Mouse (Mus musculus): ENCODE results near the gene Sco1.
"Not testable (repeated sequence)": the region's sequence is repeated elsewhere in the genome, so short reads cannot be mapped to it uniquely, and the experiment has no call there.

The Sco1 gene

GRCm38 (mm10) chr11:67052321-67052952 lies at the start of gene Sco1, which contains the start of gene Adprm:
Sco1 (plus strand) TSS chr11:67052670.
Adprm (minus strand) TSS chr11:67052594.
- DNase-seq (ENCODE audit: extremely low spot score, low read depth, low spot score) = peak; percentile 20

- DNase-seq (ENCODE audit: extremely low spot score, low read depth, low spot score) = no peak
These were observed 49.6 kb upstream of the Sco1 start for GRCm38 (mm10) chr11:67002911-67003310.

- no peak for DNase-seq (ENCODE audit: extremely low spot score, low read depth, low spot score)
These were observed 44.5 kb upstream of the Sco1 start for GRCm38 (mm10) chr11:67007961-67008360.

- no peak for DNase-seq (ENCODE audit: extremely low spot score, low read depth, low spot score)
These were observed 43.9 kb upstream of the Sco1 start for GRCm38 (mm10) chr11:67008528-67008927.

- DNase-seq (ENCODE audit: extremely low spot score, low read depth, low spot score) = no peak
These were observed 42.0 kb upstream of the Sco1 start for GRCm38 (mm10) chr11:67010430-67010829.

GRCm38 (mm10) chr11:67011635-67012034 lies 40.8 kb upstream of the Sco1 start:
- DNase-seq (ENCODE audit: extremely low spot score, low read depth, low spot score) = no peak

- no peak for DNase-seq (ENCODE audit: extremely low spot score, low read depth, low spot score)
These were observed 34.5 kb upstream of the Sco1 start for GRCm38 (mm10) chr11:67017801-67018591.

GRCm38 (mm10) chr11:67019711-67020475 lies 32.6 kb upstream of the Sco1 start:
- DNase-seq (ENCODE audit: extremely low spot score, low read depth, low spot score) = no peak

- peak; percentile 33 for DNase-seq (ENCODE audit: extremely low spot score, low read depth, low spot score)
These were observed 31.5 kb upstream of the Sco1 start for GRCm38 (mm10) chr11:67020948-67021347.

GRCm38 (mm10) chr11:67022354-67023115 lies 29.9 kb upstream of the Sco1 start:
- no peak for DNase-seq (ENCODE audit: extremely low spot score, low read depth, low spot score)

- not testable (repeated sequence) for DNase-seq (ENCODE audit: extremely low spot score, low read depth, low spot score)
These were observed 29.3 kb upstream of the Sco1 start for GRCm38 (mm10) chr11:67023191-67023590.

GRCm38 (mm10) chr11:67023802-67024340 lies 28.6 kb upstream of the Sco1 start:
- no peak for DNase-seq (ENCODE audit: extremely low spot score, low read depth, low spot score)

GRCm38 (mm10) chr11:67024867-67025477 lies 27.5 kb upstream of the Sco1 start, which contains the start of gene Tmem220:
Tmem220 (plus strand) TSS chr11:67025154.
- peak; percentile 72 for DNase-seq (ENCODE audit: extremely low spot score, low read depth, low spot score)

- no peak for DNase-seq (ENCODE audit: extremely low spot score, low read depth, low spot score)
These were observed 21.4 kb upstream of the Sco1 start for GRCm38 (mm10) chr11:67030904-67031602.

- no peak for DNase-seq (ENCODE audit: extremely low spot score, low read depth, low spot score)
These were observed 20.9 kb upstream of the Sco1 start for GRCm38 (mm10) chr11:67031603-67031915.

- no peak for DNase-seq (ENCODE audit: extremely low spot score, low read depth, low spot score)
These were observed 17.5 kb upstream of the Sco1 start for GRCm38 (mm10) chr11:67034775-67035485.

GRCm38 (mm10) chr11:67036229-67036628 lies 16.2 kb upstream of the Sco1 start:
- no peak for DNase-seq (ENCODE audit: extremely low spot score, low read depth, low spot score)

GRCm38 (mm10) chr11:67036892-67037291 lies 15.6 kb upstream of the Sco1 start:
- no peak for DNase-seq (ENCODE audit: extremely low spot score, low read depth, low spot score)

- DNase-seq (ENCODE audit: extremely low spot score, low read depth, low spot score) = no peak
These were observed 12.7 kb upstream of the Sco1 start for GRCm38 (mm10) chr11:67039799-67040198.
